Mouse (Mus musculus) liver, postnatal 0 days (tissue): ENCODE data around the gene Carmil3.

ENCODE experiments used
- CTCF ChIP-seq: sonication (generic); IDR thresholded peaks from 2 replicates; pipeline ENCODE4 v1.5.1; 2016; ENCODE audit warnings: antibody characterized with exemption, low read depth
- EP300 ChIP-seq: IDR thresholded peaks from 2 replicates; pipeline ENCODE4 v1.6.1; 2016; ENCODE audit warnings: antibody characterized with exemption, low read depth, mild to moderate bottlenecking

DNA sequence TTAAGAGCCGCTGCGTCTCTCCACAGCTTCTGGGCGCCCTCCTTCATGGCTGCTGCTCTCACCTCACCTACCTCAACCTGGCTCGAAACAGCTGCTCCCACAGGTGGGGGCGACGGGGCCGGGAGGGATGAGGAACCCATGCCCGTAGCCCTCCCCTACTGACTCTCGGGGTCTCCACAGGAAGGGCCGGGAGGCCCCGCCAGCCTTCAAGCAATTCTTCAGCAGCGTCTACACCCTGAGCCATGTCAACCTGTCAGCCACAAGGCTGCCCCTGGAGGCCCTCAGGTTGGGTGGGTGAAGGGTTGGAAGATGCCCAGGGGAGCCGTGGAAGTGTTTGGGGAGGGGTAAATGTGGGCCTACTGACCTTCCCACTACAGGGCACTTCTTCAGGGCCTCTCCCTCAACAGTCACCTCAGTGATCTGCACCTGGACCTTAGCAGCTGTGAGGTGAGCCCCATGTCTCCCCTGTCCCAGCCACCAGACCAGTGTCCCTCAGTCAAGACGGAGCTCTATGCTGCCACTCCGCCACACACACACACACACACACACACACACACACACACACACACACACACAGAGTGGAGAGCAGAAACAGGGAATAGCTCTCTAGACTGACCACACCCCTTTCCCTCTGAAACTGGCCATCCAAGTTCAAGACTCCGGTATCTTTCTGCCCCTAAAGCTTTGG lies 6.5 kb downstream of the Carmil3 start:
- TF ChIP-seq CTCF (no peak), EP300 (no peak)
